9 mouse cellular contexts compared by ENCODE assay signal in genomic region chr15:100910381-100910841, GRCm38 (mm10). TPM values are rescaled to one million over a fixed set of nuclear protein-coding genes. Genes with fewer than 3 reads are reported as not detected.
DNase-seq lines count a peak whose midpoint lies in the region; ATAC-seq and TF ChIP-seq lines count a peak whose summit lies in the region.
"Had no signal": no experiment of that assay in that cellular context is flagged by ENCODE, and none has a peak within 500 bp of the region (broad histone marks: within the 10 kb centered on the region; RNA-seq: fewer than 3 reads in every experiment).

No protein-coding gene starts in this region.

- no peak overlapping the region for H3K4me2 ChIP-seq in forebrain, embryonic 14.5 days (ENCODE audit: low read length)
- H3K4me2 ChIP-seq in lung, postnatal 0 days (replicated peaks; ENCODE audit: low read depth, low read length) = no peak overlapping the region
- H3K4me2 ChIP-seq: heart, embryonic 13.5 days had no signal

- no peaks in the 10 kb centered on the region for H3K36me3 ChIP-seq in forebrain, embryonic 14.5 days (ENCODE audit: control insufficient read depth, insufficient read depth, low read length)
- H3K36me3 ChIP-seq in lung, postnatal 0 days (ENCODE audit: insufficient read depth, low read length) = no peaks in the 10 kb centered on the region
- H3K36me3 ChIP-seq: heart, embryonic 13.5 days had no signal

- peak; percentile 68 to 72 for DNase-seq in cerebellum, adult 18-20 months
- DNase-seq in forebrain, embryonic 14.5 days (ENCODE audit: low spot score) = peak; percentile 60
- DNase-seq in left cerebral cortex, adult 2 months (ENCODE audit: extremely low spot score in 1 of 2, low spot score in 2 of 2) = peak; percentile 67 to 70
- peak; percentile 75 for DNase-seq in right cerebral cortex, postnatal 25 days
- no peak for DNase-seq in kidney, adult 11 months
- DNase-seq in lung, postnatal 0 days (ENCODE audit: low spot score) = no peak
- no peak for DNase-seq in natural killer cell, adult 2 months (ENCODE audit: low spot score in 2 of 2)
- DNase-seq: liver had no signal

- no peak for TF ChIP-seq EP300 in lung, postnatal 0 days (IDR thresholded peaks at IDR 0.05)

- H3K9ac ChIP-seq in forebrain, embryonic 14.5 days (ENCODE audit: low read length) = no peak overlapping the region
- H3K9ac ChIP-seq in lung, postnatal 0 days (replicated peaks; ENCODE audit: low read depth) = no peak overlapping the region
- H3K9ac ChIP-seq: heart, embryonic 13.5 days had no signal

- H3K9me3 ChIP-seq in forebrain, embryonic 14.5 days (replicated peaks; ENCODE audit: control insufficient read depth, low read length) = no peaks in the 10 kb centered on the region
- H3K9me3 ChIP-seq in lung, postnatal 0 days (ENCODE audit: low read length) = no peaks in the 10 kb centered on the region
- H3K9me3 ChIP-seq: heart, embryonic 13.5 days had no signal

- TF ChIP-seq CTCF in left cerebral cortex, adult 2 months (IDR thresholded peaks at IDR 0.05) = no peak; the same call in 1 of the 2 replicates
- no peak for TF ChIP-seq CTCF in lung, postnatal 0 days (IDR thresholded peaks at IDR 0.05)

- H3K4me3 ChIP-seq in forebrain, embryonic 14.5 days (ENCODE audit: low read depth, low read length) = no peak overlapping the region
- no peak overlapping the region for H3K4me3 ChIP-seq in left cerebral cortex, adult 2 months
- H3K4me3 ChIP-seq in lung, postnatal 0 days (ENCODE audit: low read depth, low read length) = no peak overlapping the region
- H3K4me3 ChIP-seq: heart, embryonic 13.5 days had no signal

- H3K27ac ChIP-seq in forebrain, embryonic 14.5 days (ENCODE audit: low read depth, low read length) = peak overlapping the region; percentile 63
- peak overlapping the region; percentile 67 for H3K27ac ChIP-seq in left cerebral cortex, adult 2 months
- no peak overlapping the region for H3K27ac ChIP-seq in lung, postnatal 0 days (ENCODE audit: low read length)
- H3K27ac ChIP-seq: heart, embryonic 13.5 days had no signal

- intact Hi-C loops in left cerebral cortex, adult 2 months (cut with DNase I) = loop anchor here (1.0 kb wide), 1 partner anchor 39 kb away; no protein-coding TSS in a partner anchor

- peak; percentile 43; the same call in 1 of the 2 replicates for ATAC-seq in forebrain, embryonic 14.5 days
- ATAC-seq in lung, postnatal 0 days = no peak

- WGBS in forebrain, embryonic 14.5 days = 39% methylated on average over 10 of the region's 10 CpGs
- WGBS in lung, postnatal 0 days = 56% methylated on average over 10 of the region's 10 CpGs

- H3K27me3 ChIP-seq in forebrain, embryonic 14.5 days (replicated peaks; ENCODE audit: control insufficient read depth, insufficient read depth, low read length) = no peaks in the 10 kb centered on the region
- H3K27me3 ChIP-seq in lung, postnatal 0 days (replicated peaks; ENCODE audit: insufficient read depth, low read length) = no peaks in the 10 kb centered on the region

- peaks cover 14% of the 10 kb centered on the region for H3K4me1 ChIP-seq in forebrain, embryonic 14.5 days (ENCODE audit: control insufficient read depth, insufficient read depth, low read length)
- no peaks in the 10 kb centered on the region for H3K4me1 ChIP-seq in lung, postnatal 0 days (ENCODE audit: insufficient read depth, low read depth, low read length)

RNA-seq across cellular contexts. Expression of gene Scn8a, which starts 40.8 kb away (rescaled TPM):
- polyA plus RNA-seq in forebrain, embryonic 14.5 days (2014; fragmentation: Nextera tagmentation; extraction: Ambion mirVana) = 6.8 and 12.5 TPM in 2 replicates
- total RNA-seq in left cerebral cortex, adult 2 months (2021) = 100 to 1,000 TPM; 250 to 260 TPM
- polyA plus RNA-seq in lung, postnatal 0 days (2015; fragmentation: Nextera tagmentation; extraction: Ambion mirVana) = 1.2 and 1.5 TPM in 2 replicates

Comparison
In these comparisons a context has a peak if more than half of its experiments do, and no peak if none do; other contexts are left out.
1. DNase-seq: peak in cerebellum, adult 18-20 months (2 of 2), forebrain, embryonic 14.5 days (single experiment), left cerebral cortex, adult 2 months (2 of 2) and right cerebral cortex, postnatal 25 days (single experiment); none in kidney, adult 11 months (single experiment), lung, postnatal 0 days (single experiment) and natural killer cell, adult 2 months (0 of 2).